Mouse (Mus musculus) lung, postnatal 0 days (tissue): ENCODE data around the gene Phf23.

Source experiments
- CTCF ChIP-seq: IDR thresholded peaks from 2 replicates; pipeline ENCODE4 v1.5.1; 2016; ENCODE audit warnings: antibody characterized with exemption, mild to moderate bottlenecking
- EP300 ChIP-seq: IDR thresholded peaks from 2 replicates; pipeline ENCODE4 v1.6.1; 2016; ENCODE audit warnings: antibody characterized with exemption, mild to moderate bottlenecking, control low read depth

- TF ChIP-seq CTCF (no peak), EP300 (no peak)
Measured at GRCm38 (mm10) chr11:69964650-69965270, 30.8 kb upstream of the Phf23 start, which contains the start of gene Cldn7.
